Mouse (Mus musculus): ENCODE data around the gene Rbm43. TPM values are rescaled to one million over a fixed set of nuclear protein-coding genes. Genes with fewer than 3 reads are reported as not detected.
"Not testable (repeated sequence)": the region's sequence is repeated elsewhere in the genome, so short reads cannot be mapped to it uniquely, and the experiment has no call there.

Rbm43 gene
- polyA plus RNA-seq, 2 experiments: 14.1 to 23.7 TPM

DNA sequence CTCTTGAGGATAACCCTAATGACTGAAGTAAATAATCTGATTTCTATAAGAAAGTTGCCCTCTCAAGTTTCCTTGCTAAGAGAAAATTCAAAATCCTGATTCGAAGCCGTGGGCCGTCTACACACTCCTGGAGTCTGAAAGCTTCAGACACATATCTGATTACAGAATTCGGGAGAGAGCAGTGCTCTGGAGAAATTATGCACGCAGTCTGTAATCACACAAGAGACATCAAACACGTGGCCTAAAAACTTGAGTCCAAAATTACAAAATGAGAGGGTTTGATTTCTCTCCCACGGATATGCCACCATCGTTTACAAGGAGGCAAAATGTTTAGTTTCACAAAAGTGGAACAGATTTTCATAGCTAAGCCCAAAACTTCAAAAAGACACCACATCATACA lies 29.3 kb downstream of the Rbm43 start:
- DNase-seq (ENCODE audit: low read depth in 3 of 3, low spot score in 3 of 3) (no peak), ATAC-seq (ENCODE audit: insufficient read depth) (no peak)
- TF ChIP-seq CTCF (IDR thresholded peaks at IDR 0.05; ENCODE audit: low read depth) (no peak), EP300 (IDR thresholded peaks at IDR 0.05; ENCODE audit: low read depth) (no peak)
- no peaks in the 10 kb centered on the region for H3K9me3 ChIP-seq (ENCODE audit: control insufficient read depth, low read length)
- H3K4me1 ChIP-seq (replicated peaks; ENCODE audit: control insufficient read depth in 2 of 2, insufficient read depth in 2 of 2, low read length in 1 of 2): no peaks in the 10 kb centered on the region
- WGBS (ENCODE audit: insufficient replicate concordance): 73% methylated on average over 8 of the region's 8 CpGs
- H3K36me3 ChIP-seq (replicated peaks; ENCODE audit: control insufficient read depth, insufficient read depth, low read depth): no peaks in the 10 kb centered on the region
- no peaks in the 10 kb centered on the region for H3K27me3 ChIP-seq (ENCODE audit: control insufficient read depth, insufficient read depth, low read length)
- H3K4me2 ChIP-seq (ENCODE audit: low read depth): no peak overlapping the region
- H3K9ac ChIP-seq (replicated peaks): no peak overlapping the region
- no peak overlapping the region for H3K27ac ChIP-seq
- H3K4me3 ChIP-seq (ENCODE audit: insufficient read depth in 1 of 2, low read depth in 2 of 2, low read length in 2 of 2): no peak overlapping the region

DNA sequence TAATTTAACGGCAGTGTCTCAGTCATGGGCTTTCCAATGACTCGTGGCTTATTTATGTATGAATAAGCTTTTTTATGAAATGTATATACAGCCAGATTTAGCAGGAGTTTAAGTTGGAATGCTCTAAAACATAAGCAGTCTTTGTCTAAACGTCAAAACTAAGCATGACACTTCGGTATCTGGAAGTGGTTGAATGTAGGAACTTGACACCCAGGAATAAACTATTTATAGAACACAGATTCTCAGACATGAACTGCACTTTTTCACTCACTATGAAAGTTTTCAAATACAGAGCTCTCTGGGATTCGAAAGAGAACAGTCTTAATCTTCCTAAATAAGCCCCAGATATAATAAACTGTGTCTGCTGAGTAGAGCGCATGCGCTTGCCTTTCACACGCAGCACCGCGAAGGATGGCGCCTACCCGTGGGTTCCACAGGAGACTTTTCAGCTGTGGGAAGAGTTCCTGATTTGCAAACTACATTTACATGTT lies 42.5 kb downstream of the Rbm43 start:
- 71% methylated on average over 12 of the region's 12 CpGs for WGBS (ENCODE audit: insufficient replicate concordance)
- Histone ChIP-seq H3K4me2 (ENCODE audit: low read depth) (no peak overlapping the region), H3K4me1 (replicated peaks; ENCODE audit: control insufficient read depth in 2 of 2, insufficient read depth in 2 of 2, low read length in 1 of 2) (no peaks in the 10 kb centered on the region), H3K27me3 (ENCODE audit: control insufficient read depth, insufficient read depth, low read length) (no peaks in the 10 kb centered on the region), H3K4me3 (ENCODE audit: insufficient read depth in 1 of 2, low read depth in 2 of 2, low read length in 2 of 2) (no peak overlapping the region), H3K9me3 (ENCODE audit: control insufficient read depth, low read length) (no peaks in the 10 kb centered on the region), H3K36me3 (replicated peaks; ENCODE audit: control insufficient read depth, insufficient read depth, low read depth) (no peaks in the 10 kb centered on the region), H3K27ac (no peak overlapping the region), H3K9ac (replicated peaks) (no peak overlapping the region)
- no peak for DNase-seq (ENCODE audit: low read depth in 3 of 3, low spot score in 3 of 3)
- no peak for ATAC-seq (ENCODE audit: insufficient read depth)
- TF ChIP-seq CTCF (IDR thresholded peaks at IDR 0.05; ENCODE audit: low read depth) (no peak), EP300 (IDR thresholded peaks at IDR 0.05; ENCODE audit: low read depth) (no peak)

DNA sequence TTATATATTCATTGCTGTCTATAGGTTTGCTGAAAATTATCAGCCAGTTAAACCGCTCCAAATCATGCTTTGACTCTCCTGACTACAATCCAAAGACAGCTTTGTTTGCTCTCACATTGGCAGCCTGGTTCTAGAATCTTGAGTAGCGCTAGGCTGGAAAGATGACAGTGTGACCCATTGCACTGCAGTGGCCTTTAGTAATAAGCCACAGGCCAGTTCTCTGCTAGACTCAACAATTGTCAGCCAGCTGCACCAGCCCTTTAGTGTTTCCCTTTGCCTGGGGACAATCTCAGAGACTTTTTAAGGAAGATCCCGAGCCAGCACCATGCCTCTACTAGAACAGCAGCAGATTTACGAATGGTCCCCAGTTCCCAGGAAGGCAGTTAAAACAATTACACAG lies 44.0 kb downstream of the Rbm43 start:
- Histone ChIP-seq H3K9me3 (ENCODE audit: control insufficient read depth, low read length) (no peaks in the 10 kb centered on the region), H3K36me3 (replicated peaks; ENCODE audit: control insufficient read depth, insufficient read depth, low read depth) (no peaks in the 10 kb centered on the region), H3K27me3 (ENCODE audit: control insufficient read depth, insufficient read depth, low read length) (no peaks in the 10 kb centered on the region), H3K9ac (replicated peaks) (no peak overlapping the region), H3K4me2 (ENCODE audit: low read depth) (no peak overlapping the region), H3K4me3 (ENCODE audit: insufficient read depth in 1 of 2, low read depth in 2 of 2, low read length in 2 of 2) (no peak overlapping the region), H3K4me1 (replicated peaks; ENCODE audit: control insufficient read depth in 2 of 2, insufficient read depth in 2 of 2, low read length in 1 of 2) (no peaks in the 10 kb centered on the region), H3K27ac (no peak overlapping the region)
- DNase-seq (ENCODE audit: low read depth in 3 of 3, low spot score in 3 of 3) (no peak), ATAC-seq (ENCODE audit: insufficient read depth) (no peak)
- 67% methylated on average over 4 of the region's 4 CpGs for WGBS (ENCODE audit: insufficient replicate concordance)
- TF ChIP-seq CTCF (IDR thresholded peaks at IDR 0.05; ENCODE audit: low read depth): no peak
- TF ChIP-seq EP300 (IDR thresholded peaks at IDR 0.05; ENCODE audit: low read depth): no peak

DNA sequence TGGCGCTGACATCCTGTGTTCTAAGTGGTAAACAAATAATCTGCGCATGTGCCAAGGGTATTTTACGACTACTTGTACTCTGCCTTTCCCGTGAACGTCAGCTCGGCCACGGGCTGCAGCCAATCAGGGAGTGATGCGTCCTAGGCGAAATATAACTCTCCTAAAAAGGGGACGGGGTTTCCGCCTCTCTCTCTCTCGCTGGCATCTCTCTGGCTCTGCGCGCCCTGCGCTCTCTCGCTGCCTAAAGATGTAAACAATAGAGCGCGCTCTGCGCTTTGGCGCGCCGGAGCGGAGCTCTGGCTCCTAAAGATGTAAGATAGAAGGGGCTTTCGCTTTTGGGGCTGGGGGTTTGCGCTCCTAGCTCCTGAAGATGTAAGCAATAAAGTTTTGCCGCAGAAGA lies 44.8 kb downstream of the Rbm43 start:
- not testable (repeated sequence) for H3K4me2 ChIP-seq (ENCODE audit: low read depth); DNase-seq (ENCODE audit: low read depth in 3 of 3, low spot score in 3 of 3); H3K36me3 ChIP-seq (replicated peaks; ENCODE audit: control insufficient read depth, insufficient read depth, low read depth); H3K4me3 ChIP-seq (ENCODE audit: insufficient read depth in 1 of 2, low read depth in 2 of 2, low read length in 2 of 2); H3K27ac ChIP-seq; H3K9me3 ChIP-seq (ENCODE audit: control insufficient read depth, low read length); ATAC-seq (ENCODE audit: insufficient read depth); H3K27me3 ChIP-seq (ENCODE audit: control insufficient read depth, insufficient read depth, low read length); H3K4me1 ChIP-seq (replicated peaks; ENCODE audit: control insufficient read depth in 2 of 2, insufficient read depth in 2 of 2, low read length in 1 of 2); H3K9ac ChIP-seq (replicated peaks)
- 95% methylated on average over 9 of the region's 26 CpGs for WGBS (ENCODE audit: insufficient replicate concordance)

DNA sequence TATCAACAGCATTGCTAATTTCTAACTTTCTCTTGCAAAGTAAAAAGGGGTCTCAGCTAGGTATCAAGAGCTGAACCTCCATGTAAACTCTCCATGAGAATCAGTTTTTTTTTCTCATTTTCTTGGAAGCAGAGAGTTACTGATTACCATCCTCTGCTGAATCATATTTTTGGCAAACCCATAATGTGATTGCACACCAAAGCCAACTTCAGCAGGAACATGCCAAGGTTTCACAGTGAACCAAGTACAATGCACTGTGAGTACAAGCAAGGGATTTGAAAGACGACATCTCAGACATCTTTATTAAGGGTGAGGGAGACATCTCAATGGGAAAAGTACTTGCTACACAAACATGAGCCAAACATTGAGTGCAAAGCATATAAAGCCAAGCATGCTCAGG lies 54.8 kb downstream of the Rbm43 start:
- WGBS (ENCODE audit: insufficient replicate concordance): 63% methylated on average over 1 of the region's 1 CpGs
- H3K27ac ChIP-seq: no peak overlapping the region
- no peak overlapping the region for H3K4me3 ChIP-seq (ENCODE audit: insufficient read depth in 1 of 2, low read depth in 2 of 2, low read length in 2 of 2)
- no peaks in the 10 kb centered on the region for H3K4me1 ChIP-seq (replicated peaks; ENCODE audit: control insufficient read depth in 2 of 2, insufficient read depth in 2 of 2, low read length in 1 of 2)
- DNase-seq (ENCODE audit: low read depth in 3 of 3, low spot score in 3 of 3) (no peak), ATAC-seq (ENCODE audit: insufficient read depth) (no peak)
- H3K27me3 ChIP-seq (ENCODE audit: control insufficient read depth, insufficient read depth, low read length): no peaks in the 10 kb centered on the region
- no peak overlapping the region for H3K9ac ChIP-seq (replicated peaks)
- H3K36me3 ChIP-seq (replicated peaks; ENCODE audit: control insufficient read depth, insufficient read depth, low read depth): no peaks in the 10 kb centered on the region
- H3K4me2 ChIP-seq (ENCODE audit: low read depth): no peak overlapping the region
- no peaks in the 10 kb centered on the region for H3K9me3 ChIP-seq (ENCODE audit: control insufficient read depth, low read length)
- no peak for TF ChIP-seq EP300 (IDR thresholded peaks at IDR 0.05; ENCODE audit: low read depth)
- no peak for TF ChIP-seq CTCF (IDR thresholded peaks at IDR 0.05; ENCODE audit: low read depth)

Other genes starting within 250 kb of the Rbm43 start
- 2.3 and 5.1 TPM in 2 replicates for gene Nmi, start 38.3 kb upstream of the Rbm43 start, polyA plus RNA-seq (2012; rRNA removed)
- gene Nmi, start 38.3 kb upstream of the Rbm43 start, polyA plus RNA-seq (2014; fragmentation: Nextera tagmentation; extraction: Ambion mirVana): 10.7 and 11.0 TPM in 2 replicates
- 0.09 and 0.10 TPM in 2 replicates for gene Tnfaip6, start 102.8 kb upstream of the Rbm43 start, polyA plus RNA-seq (2012; rRNA removed)
- gene Tnfaip6, start 102.8 kb upstream of the Rbm43 start, polyA plus RNA-seq (2014; fragmentation: Nextera tagmentation; extraction: Ambion mirVana): not detected in 2 replicates
- 7.1 and 10.9 TPM in 2 replicates for gene Rif1, start 137.7 kb upstream of the Rbm43 start, polyA plus RNA-seq (2012; rRNA removed)
- gene Rif1, start 137.7 kb upstream of the Rbm43 start, polyA plus RNA-seq (2014; fragmentation: Nextera tagmentation; extraction: Ambion mirVana): 16.9 and 19.6 TPM in 2 replicates

Measured in liver, embryonic 14.5 days (tissue).